In the genomic region with DNA sequence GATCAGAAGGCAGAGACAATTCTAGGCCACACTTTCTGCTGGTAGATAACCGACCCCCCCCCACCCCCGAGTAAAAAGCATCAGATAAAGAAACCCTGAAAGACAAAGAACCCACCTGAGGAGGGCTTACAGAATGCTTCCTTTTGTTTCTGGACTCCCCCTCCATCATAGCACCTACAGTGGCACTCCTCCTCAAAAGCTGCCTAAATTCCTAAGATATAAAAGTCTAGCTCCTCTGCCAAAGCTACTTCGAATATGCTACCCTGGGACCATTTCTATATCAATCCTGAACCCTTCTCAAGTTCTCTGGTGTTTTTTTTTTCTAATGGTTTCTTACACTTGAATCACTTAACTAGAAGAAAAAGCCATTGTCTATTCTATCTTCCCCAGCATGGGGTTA, we compare ENCODE assay signal across 17 mouse cellular contexts. TPM values are rescaled to one million over a fixed set of nuclear protein-coding genes. Genes with fewer than 3 reads are reported as not detected.
"Had no signal": no experiment of that assay in that cellular context is flagged by ENCODE, and none has a peak within 500 bp of the region (broad histone marks: within the 10 kb centered on the region; RNA-seq: fewer than 3 reads in every experiment).

No protein-coding gene starts in this region.

- DNase-seq: retina, postnatal 1 day; right cerebral cortex, postnatal 14 days; right cerebral cortex, postnatal 25 days; right cerebral cortex, postnatal 4 days; spleen, adult 18-20 months; thymus, adult 18-20 months; thymus, adult 2 months; thymus, postnatal 14 days; thymus, postnatal 25 days; thymus, postnatal 36 days; thymus, postnatal 4 days had no signal

- H3K4me1 ChIP-seq: neural tube, embryonic 12.5 days; neural tube, embryonic 13.5 days; neural tube, embryonic 15.5 days; stomach, embryonic 15.5 days had no signal

- H3K4me3 ChIP-seq: neural tube, embryonic 12.5 days; neural tube, embryonic 13.5 days; neural tube, embryonic 15.5 days; stomach, embryonic 15.5 days had no signal

- H3K27ac ChIP-seq: neural tube, embryonic 12.5 days; neural tube, embryonic 13.5 days; neural tube, embryonic 15.5 days; stomach, embryonic 15.5 days; stomach, postnatal 0 days had no signal

RNA-seq across cellular contexts. Expression of a gene that starts 9.1 kb away (rescaled TPM):
- total RNA-seq: neutrophil, adult 5-6 weeks had no signal
